In the genomic region with DNA sequence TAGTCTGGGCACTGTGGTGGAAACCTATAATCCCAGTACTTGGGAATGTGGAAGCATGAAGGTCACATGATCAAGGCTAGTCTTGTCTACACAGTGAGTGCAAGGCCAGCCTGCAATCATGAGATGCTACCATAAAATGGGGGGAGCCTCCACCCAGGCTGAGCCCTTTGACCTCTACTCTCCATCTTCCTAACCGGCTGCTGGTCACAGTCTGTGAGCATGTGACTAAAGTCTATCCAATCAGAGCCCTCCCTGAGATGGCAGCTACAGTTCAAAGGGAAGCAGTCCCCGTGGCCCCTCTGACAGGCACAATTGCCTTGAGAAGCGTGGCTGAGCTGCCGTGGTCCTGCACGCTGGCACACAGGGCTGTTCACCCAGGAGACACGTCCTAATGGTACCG, we compare ENCODE assay signal across 25 mouse cellular contexts.
DNase-seq lines count a peak whose midpoint lies in the region; ATAC-seq and TF ChIP-seq lines count a peak whose summit lies in the region.
"Had no signal": no experiment of that assay in that cellular context is flagged by ENCODE, and none has a peak within 500 bp of the region (broad histone marks: within the 10 kb centered on the region; RNA-seq: fewer than 3 reads in every experiment).

No protein-coding gene starts in this region.

- H3K9me3 ChIP-seq in heart, embryonic 10.5 days, result no peaks in the 10 kb centered on the region
- no peaks in the 10 kb centered on the region for H3K9me3 ChIP-seq in heart, embryonic 12.5 days (replicated peaks)
- no peaks in the 10 kb centered on the region for H3K9me3 ChIP-seq in embryonic facial prominence, embryonic 10.5 days
- H3K9me3 ChIP-seq: embryonic facial prominence, embryonic 12.5 days; heart, embryonic 13.5 days; lung, embryonic 15.5 days; midbrain, embryonic 12.5 days; neural tube, embryonic 12.5 days had no signal

- intact Hi-C loops in left cerebral cortex, postnatal 14 days (cut with DNase I), result no loop called here

- H3K4me3 ChIP-seq in heart, embryonic 10.5 days, result no peak overlapping the region
- H3K4me3 ChIP-seq in heart, embryonic 12.5 days, result no peak overlapping the region
- no peak overlapping the region for H3K4me3 ChIP-seq in embryonic facial prominence, embryonic 10.5 days
- no peak overlapping the region for H3K4me3 ChIP-seq in small intestine, adult 2 months (ENCODE audit: low read depth, low read length)
- H3K4me3 ChIP-seq: embryonic facial prominence, embryonic 12.5 days; heart, embryonic 13.5 days; lung, embryonic 15.5 days; midbrain, embryonic 12.5 days; neural tube, embryonic 12.5 days had no signal

- TF ChIP-seq CTCF in small intestine, adult 2 months (IDR thresholded peaks at IDR 0.05; ENCODE audit: extremely low read depth, insufficient read length, insufficient replicate concordance, low read depth, low read length), result 0 out of 2 replicates have a peak, but pooled peaks have one; percentile 14

- H3K4me2 ChIP-seq in heart, embryonic 12.5 days, result no peak overlapping the region
- H3K4me2 ChIP-seq: embryonic facial prominence, embryonic 12.5 days; heart, embryonic 13.5 days; lung, embryonic 15.5 days; midbrain, embryonic 12.5 days; neural tube, embryonic 12.5 days had no signal

- DNase-seq in heart, embryonic 10.5 days (ENCODE audit: low spot score), result no peak
- peak; percentile 47 for DNase-seq in ES-CJ7 (ENCODE audit: low read depth, low spot score)
- DNase-seq in embryonic facial prominence, embryonic 10.5 days (ENCODE audit: low spot score), result no peak
- DNase-seq in left cerebral cortex, postnatal 14 days (ENCODE audit: low spot score in 2 of 2), result no peak
- DNase-seq in frontal cortex, adult 2 months (ENCODE audit: extremely low spot score in 1 of 2, low spot score in 1 of 2), result no peak
- DNase-seq: adrenal gland, postnatal 36 days; B cell, adult 2 months; cerebellum, adult 11-12 months; cerebellum, postnatal 25 days; forebrain, postnatal 0 days; heart, postnatal 4 days; kidney, adult 9 months; kidney, postnatal 4 days; lung, postnatal 4 days; right cerebral cortex, adult 18-20 months; thymus, postnatal 14 days had no signal

- ATAC-seq in heart, embryonic 12.5 days (ENCODE audit: insufficient number of reproducible peaks, low FRiP score), result no peak
- ATAC-seq: forebrain, postnatal 0 days; hindbrain, postnatal 0 days had no signal

- no peaks in the 10 kb centered on the region for H3K36me3 ChIP-seq in heart, embryonic 10.5 days
- H3K36me3 ChIP-seq in heart, embryonic 12.5 days, result no peaks in the 10 kb centered on the region
- H3K36me3 ChIP-seq in embryonic facial prominence, embryonic 10.5 days (replicated peaks), result no peaks in the 10 kb centered on the region
- peaks cover 11% of the 10 kb centered on the region for H3K36me3 ChIP-seq in small intestine, adult 2 months (ENCODE audit: control insufficient read depth, insufficient read depth, low read length)
- H3K36me3 ChIP-seq: heart, embryonic 13.5 days; lung, embryonic 15.5 days; midbrain, embryonic 12.5 days; neural tube, embryonic 12.5 days had no signal

- no peaks in the 10 kb centered on the region for H3K27me3 ChIP-seq in heart, embryonic 10.5 days (ENCODE audit: insufficient read depth, poor library complexity, severe bottlenecking)
- H3K27me3 ChIP-seq in heart, embryonic 12.5 days (replicated peaks), result no peaks in the 10 kb centered on the region
- H3K27me3 ChIP-seq in embryonic facial prominence, embryonic 10.5 days (replicated peaks; ENCODE audit: low read depth, poor library complexity, severe bottlenecking), result no peaks in the 10 kb centered on the region
- no peaks in the 10 kb centered on the region for H3K27me3 ChIP-seq in small intestine, adult 2 months (ENCODE audit: control insufficient read depth, insufficient read depth, low read length)
- H3K27me3 ChIP-seq: embryonic facial prominence, embryonic 12.5 days; heart, embryonic 13.5 days; lung, embryonic 15.5 days; midbrain, embryonic 12.5 days; neural tube, embryonic 12.5 days had no signal

- peak overlapping the region; percentile 77 for H3K27ac ChIP-seq in heart, embryonic 10.5 days
- no peak overlapping the region for H3K27ac ChIP-seq in heart, embryonic 12.5 days (ENCODE audit: poor library complexity, severe bottlenecking)
- H3K27ac ChIP-seq in embryonic facial prominence, embryonic 10.5 days (replicated peaks), result 0 out of 2 replicates have a peak overlapping the region, but pooled peaks have one; percentile 35
- H3K27ac ChIP-seq in small intestine, adult 2 months (ENCODE audit: insufficient read depth, low read depth, low read length), result no peak overlapping the region
- H3K27ac ChIP-seq: embryonic facial prominence, embryonic 12.5 days; heart, embryonic 13.5 days; hindbrain, postnatal 0 days; liver, embryonic 14.5 days; lung, embryonic 15.5 days; midbrain, embryonic 12.5 days; neural tube, embryonic 12.5 days had no signal

- peaks cover 88% of the 10 kb centered on the region for H3K4me1 ChIP-seq in heart, embryonic 10.5 days
- peaks cover 85% of the 10 kb centered on the region for H3K4me1 ChIP-seq in heart, embryonic 12.5 days (replicated peaks)
- peaks cover 48% of the 10 kb centered on the region for H3K4me1 ChIP-seq in embryonic facial prominence, embryonic 10.5 days
- peaks cover 19% of the 10 kb centered on the region for H3K4me1 ChIP-seq in small intestine, adult 2 months (ENCODE audit: control insufficient read depth, insufficient read depth, insufficient read length, low read length)

- 71% methylated on average over 7 of the region's 7 CpGs for WGBS in heart, embryonic 10.5 days
- WGBS in heart, embryonic 12.5 days, result 69% methylated on average over 7 of the region's 7 CpGs
- 57% methylated on average over 7 of the region's 7 CpGs for WGBS in embryonic facial prominence, embryonic 10.5 days
- WGBS in small intestine, adult 2 months, result 47% methylated on average over 7 of the region's 7 CpGs

- no peak overlapping the region for H3K9ac ChIP-seq in heart, embryonic 12.5 days
- H3K9ac ChIP-seq: embryonic facial prominence, embryonic 12.5 days; forebrain, postnatal 0 days; heart, embryonic 13.5 days; liver, embryonic 14.5 days; lung, embryonic 15.5 days; midbrain, embryonic 12.5 days; neural tube, embryonic 12.5 days had no signal

- no peak for TF ChIP-seq POLR2A in small intestine, adult 2 months (IDR thresholded peaks at IDR 0.05; ENCODE audit: low read depth, low read length)

Comparison
In these comparisons a context has a peak if more than half of its experiments do, and no peak if none do; other contexts are left out.
1. H3K27ac ChIP-seq: peak in heart, embryonic 10.5 days (single experiment) and embryonic facial prominence, embryonic 10.5 days (single experiment); none in heart, embryonic 12.5 days (single experiment) and small intestine, adult 2 months (single experiment).